Mouse (Mus musculus): ENCODE data around the gene Nln. TPM values are rescaled to one million over a fixed set of nuclear protein-coding genes. Genes with fewer than 3 reads are reported as not detected.

The Nln gene
- total and polyA plus RNA-seq, 3 experiments: 38.5 to 76.5 (median 51.2) TPM

DNA sequence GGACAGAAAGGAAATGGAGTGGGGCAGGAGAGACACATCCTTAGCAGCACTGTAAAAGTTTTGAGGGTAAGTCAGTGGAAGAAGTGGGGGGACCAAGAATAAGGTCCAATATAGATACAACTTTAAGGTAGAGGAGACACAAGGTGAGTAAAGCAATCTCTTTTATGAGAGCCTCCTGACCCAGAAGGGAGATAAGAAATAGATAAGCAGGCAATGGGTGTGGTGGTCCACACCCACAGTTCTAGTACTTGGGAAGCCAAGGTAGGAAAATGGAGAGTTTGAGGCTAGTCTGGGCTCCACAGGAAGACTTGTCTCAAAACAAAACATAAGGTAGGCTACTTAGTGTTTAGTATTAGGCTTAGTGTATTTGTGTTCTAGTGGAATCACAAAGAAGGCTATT is 79.9 kb downstream of the Nln start:
- no peak for DNase-seq (ENCODE audit: extremely low read depth)
- Histone ChIP-seq H3K9me3 (replicated peaks; ENCODE audit: low read length) (no peaks in the 10 kb centered on the region), H3K79me2 (replicated peaks; ENCODE audit: control insufficient read depth, extremely low read depth, insufficient read depth, poor library complexity, severe bottlenecking) (no peaks in the 10 kb centered on the region), H3K4me3 (replicated peaks in 1 of 3; ENCODE audit: low read depth in 2 of 3, low read length in 2 of 3, poor library complexity in 1 of 3) (no peak overlapping the region), H3K27me3 (replicated peaks) (no peaks in the 10 kb centered on the region), H3K9ac (ENCODE audit: insufficient read depth, low read depth) (no peak overlapping the region), H3K36me3 (replicated peaks in 1 of 2; ENCODE audit: control insufficient read depth in 1 of 2, insufficient read depth in 1 of 2, low read length in 1 of 2) (peaks cover 20 to 76% of the 10 kb centered on the region in 2 experiments), H3K27ac (ENCODE audit: insufficient read depth, low read depth) (no peak overlapping the region), H3K4me1 (ENCODE audit: control insufficient read depth in 1 of 2, insufficient read depth in 2 of 2) (peaks cover 8 to 42% of the 10 kb centered on the region in 2 experiments; a peak in 3 of 4 replicates), H3K4me2 (ENCODE audit: insufficient read depth, low read depth, poor library complexity, severe bottlenecking) (no peak overlapping the region)
- in situ Hi-C loops (cut with MboI; ENCODE audit: low pct_ligation_motif_present, low pct_unique_long_range_greater_than_20kb, low sequenced_read_pairs): no loop called here
- dilution Hi-C loops (cut with MboI; ENCODE audit: extremely low pct_ligation_motif_present, extremely low pct_unique_long_range_greater_than_20kb, low sequenced_read_pairs): no loop called here
- TF ChIP-seq ZNF384 (IDR thresholded peaks at IDR 0.05; ENCODE audit: low read depth, low read length) (no peak), RCOR1 (conservative IDR thresholded peaks at IDR 0.05; ENCODE audit: low read depth, low read length) (no peak), CHD2 (IDR thresholded peaks at IDR 0.05; ENCODE audit: low read length) (no peak), ZMIZ1 (IDR thresholded peaks at IDR 0.05; ENCODE audit: low read depth, low read length) (no peak), RAD21 (IDR thresholded peaks at IDR 0.05; ENCODE audit: low read depth, low read length) (no peak), GABPA (IDR thresholded peaks at IDR 0.05; ENCODE audit: insufficient replicate concordance, low read depth, low read length) (no peak), ZKSCAN1 (IDR thresholded peaks at IDR 0.05; ENCODE audit: borderline replicate concordance, low read depth, low read length) (no peak)

DNA sequence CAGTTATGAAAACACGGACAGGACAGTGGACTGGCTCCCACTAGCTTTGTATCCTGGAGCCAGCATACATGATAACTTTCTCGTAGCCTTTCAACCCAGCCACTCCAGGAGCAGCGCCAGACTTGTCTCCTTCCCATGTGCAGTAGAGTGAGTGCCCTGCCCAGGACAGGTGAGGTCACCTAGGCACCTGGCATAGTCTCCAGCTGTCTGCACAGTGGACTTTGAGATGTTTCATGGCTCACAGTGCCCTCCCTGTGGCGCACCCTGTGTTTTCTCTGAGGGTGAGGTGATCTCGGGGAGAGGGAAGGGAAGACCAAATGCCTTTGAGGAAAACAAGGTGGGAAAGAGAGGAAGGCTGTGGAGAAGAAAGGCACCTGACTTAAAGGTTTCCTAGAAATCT is 80.3 kb downstream of the Nln start:
- no peak for DNase-seq (ENCODE audit: extremely low read depth)
- Histone ChIP-seq H3K36me3 (replicated peaks in 1 of 2; ENCODE audit: control insufficient read depth in 1 of 2, insufficient read depth in 1 of 2, low read length in 1 of 2) (peaks cover 15 to 74% of the 10 kb centered on the region in 2 experiments), H3K4me1 (ENCODE audit: control insufficient read depth in 1 of 2, insufficient read depth in 2 of 2) (peaks cover 8 to 38% of the 10 kb centered on the region in 2 experiments; a peak in 3 of 4 replicates), H3K9ac (ENCODE audit: insufficient read depth, low read depth) (no peak overlapping the region), H3K4me2 (ENCODE audit: insufficient read depth, low read depth, poor library complexity, severe bottlenecking) (no peak overlapping the region), H3K27ac (ENCODE audit: insufficient read depth, low read depth) (no peak overlapping the region), H3K4me3 (replicated peaks in 1 of 3; ENCODE audit: low read depth in 2 of 3, low read length in 2 of 3, poor library complexity in 1 of 3) (no peak overlapping the region), H3K9me3 (replicated peaks; ENCODE audit: low read length) (no peaks in the 10 kb centered on the region), H3K27me3 (replicated peaks) (no peaks in the 10 kb centered on the region), H3K79me2 (replicated peaks; ENCODE audit: control insufficient read depth, extremely low read depth, insufficient read depth, poor library complexity, severe bottlenecking) (no peaks in the 10 kb centered on the region)
- in situ Hi-C loops (cut with MboI; ENCODE audit: low pct_ligation_motif_present, low pct_unique_long_range_greater_than_20kb, low sequenced_read_pairs) (no loop called here), dilution Hi-C loops (cut with MboI; ENCODE audit: extremely low pct_ligation_motif_present, extremely low pct_unique_long_range_greater_than_20kb, low sequenced_read_pairs) (no loop called here)
- TF ChIP-seq NELFE (IDR thresholded peaks at IDR 0.05; ENCODE audit: low read depth, low read length): no peak
- TF ChIP-seq RCOR1 (conservative IDR thresholded peaks at IDR 0.05; ENCODE audit: low read depth, low read length): no peak
- no peak for TF ChIP-seq CTCF (conservative IDR thresholded peaks at IDR 0.05 in 1 of 2, IDR thresholded peaks at IDR 0.05 in 1 of 2; ENCODE audit: low read depth in 2 of 2, low read length in 2 of 2)

DNA sequence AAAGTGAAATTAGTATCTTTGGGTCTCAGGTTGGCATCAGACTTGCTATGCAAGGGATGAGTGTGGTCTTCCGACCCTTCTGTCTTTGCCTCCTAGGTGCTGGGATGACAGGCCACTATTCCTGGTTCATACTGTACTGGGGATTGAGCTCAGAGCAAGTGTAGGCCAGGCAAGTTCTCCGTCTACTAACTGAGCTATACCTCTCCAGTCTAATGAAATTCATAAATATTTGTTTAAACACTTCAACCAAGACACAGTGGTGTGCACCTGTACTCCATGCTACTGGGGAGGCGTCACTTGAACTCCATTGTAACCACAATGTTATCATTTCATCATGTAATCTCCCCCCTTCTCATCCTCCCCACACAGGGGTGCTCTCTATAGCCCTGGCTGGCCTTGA is 82.9 kb downstream of the Nln start:
- H3K79me2 ChIP-seq (replicated peaks; ENCODE audit: control insufficient read depth, extremely low read depth, insufficient read depth, poor library complexity, severe bottlenecking): no peaks in the 10 kb centered on the region
- H3K9ac ChIP-seq (ENCODE audit: insufficient read depth, low read depth): no peak overlapping the region
- no peaks in the 10 kb centered on the region for H3K9me3 ChIP-seq (replicated peaks; ENCODE audit: low read length)
- no peak overlapping the region for H3K4me3 ChIP-seq (replicated peaks in 1 of 3; ENCODE audit: low read depth in 2 of 3, low read length in 2 of 3, poor library complexity in 1 of 3)
- H3K4me1 ChIP-seq (ENCODE audit: control insufficient read depth in 1 of 2, insufficient read depth in 2 of 2): peaks cover 3 to 19% of the 10 kb centered on the region in 2 experiments; a peak in 2 of 4 replicates
- DNase-seq (ENCODE audit: extremely low read depth): no peak
- dilution Hi-C loops (cut with MboI; ENCODE audit: extremely low pct_ligation_motif_present, extremely low pct_unique_long_range_greater_than_20kb, low sequenced_read_pairs): no loop called here
- no peak overlapping the region for H3K4me2 ChIP-seq (ENCODE audit: insufficient read depth, low read depth, poor library complexity, severe bottlenecking)
- TF ChIP-seq NRF1 (IDR thresholded peaks at IDR 0.05; ENCODE audit: low read depth, low read length): no peak
- peaks cover 13 to 78% of the 10 kb centered on the region in 2 experiments for H3K36me3 ChIP-seq (replicated peaks in 1 of 2; ENCODE audit: control insufficient read depth in 1 of 2, insufficient read depth in 1 of 2, low read length in 1 of 2)
- H3K27ac ChIP-seq (ENCODE audit: insufficient read depth, low read depth): no peak overlapping the region
- H3K27me3 ChIP-seq (replicated peaks): no peaks in the 10 kb centered on the region
- in situ Hi-C loops (cut with MboI; ENCODE audit: low pct_ligation_motif_present, low pct_unique_long_range_greater_than_20kb, low sequenced_read_pairs): no loop called here

Data from CH12.LX (cell line).